Mouse (Mus musculus): ENCODE data around the gene Vmn1r202.
"Not testable (repeated sequence)": the region's sequence is repeated elsewhere in the genome, so short reads cannot be mapped to it uniquely, and the experiment has no call there.

The Vmn1r202 gene

DNA sequence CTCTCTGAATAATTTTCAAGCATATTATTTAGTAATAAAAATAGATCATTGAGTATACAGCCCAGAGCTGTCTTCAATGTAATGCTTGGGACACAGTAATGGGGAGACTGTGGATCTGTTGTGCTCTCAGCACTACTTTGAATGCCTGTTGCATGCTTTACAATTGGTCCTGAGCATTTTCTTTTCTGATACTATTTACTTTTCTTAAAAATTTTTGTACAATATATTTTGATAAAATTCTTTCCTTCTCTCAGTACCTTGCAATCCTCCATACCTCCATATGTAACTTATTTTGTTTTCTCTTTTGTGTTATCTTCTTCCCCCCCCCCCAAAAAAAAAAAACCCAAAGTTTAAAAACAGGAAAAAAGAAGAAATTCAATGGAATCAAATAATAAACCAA is at the start of gene Vmn1r202:
Gene Vmn1r202 (minus strand): TSS at position 101 of the 400 bp plus-strand sequence.
- DNase-seq (ENCODE audit: low read depth, low spot score), result no peak

GRCm38 (mm10) chr13:22552898-22553297 is 47.7 kb upstream of the Vmn1r202 start, which contains the start of gene Vmn1r204:
Gene Vmn1r204, plus strand, starts transcription at chr13:22553198.
- DNase-seq (ENCODE audit: low read depth, low spot score), result not testable (repeated sequence)

GRCm38 (mm10) chr13:22517814-22518213 is 12.6 kb upstream of the Vmn1r202 start, which contains the start of gene Vmn1r203:
Gene Vmn1r203, plus strand, starts transcription at chr13:22518114.
- no peak for DNase-seq (ENCODE audit: low read depth, low spot score)

- DNase-seq (ENCODE audit: low read depth, low spot score), result no peak
Observed at GRCm38 (mm10) chr13:22502431-22502830, 2.8 kb downstream of the Vmn1r202 start.

- DNase-seq (ENCODE audit: low read depth, low spot score), result no peak
Observed at GRCm38 (mm10) chr13:22471623-22472022, 33.6 kb downstream of the Vmn1r202 start, which contains the start of gene Vmn1r201. Gene Vmn1r201, plus strand, starts transcription at chr13:22471923.

GRCm38 (mm10) chr13:22455145-22455544 is 50.0 kb downstream of the Vmn1r202 start:
- no peak for DNase-seq (ENCODE audit: low read depth, low spot score)
